Mouse (Mus musculus): Measurements from ENCODE around the gene Fbxo31. TPM values are rescaled to one million over a fixed set of nuclear protein-coding genes. Genes with fewer than 3 reads are reported as not detected.

The Fbxo31 gene
- total RNA-seq, 2 experiments from 2014 or later, result 9.5 to 28.2 TPM

GRCm38 (mm10) chr8:121590203-121591177, 11.9 kb upstream of the Fbxo31 start, which contains the start of gene Map1lc3b:
Map1lc3b (plus strand) TSS chr8:121590361.
- ATAC-seq (replicated peaks; ENCODE audit: low FRiP score, low TSS enrichment, poor library complexity, severe bottlenecking), result peak; percentile 43

GRCm38 (mm10) chr8:121589205-121589726, 10.7 kb upstream of the Fbxo31 start:
- ATAC-seq (replicated peaks; ENCODE audit: low FRiP score, low TSS enrichment, poor library complexity, severe bottlenecking), result no peak

DNA sequence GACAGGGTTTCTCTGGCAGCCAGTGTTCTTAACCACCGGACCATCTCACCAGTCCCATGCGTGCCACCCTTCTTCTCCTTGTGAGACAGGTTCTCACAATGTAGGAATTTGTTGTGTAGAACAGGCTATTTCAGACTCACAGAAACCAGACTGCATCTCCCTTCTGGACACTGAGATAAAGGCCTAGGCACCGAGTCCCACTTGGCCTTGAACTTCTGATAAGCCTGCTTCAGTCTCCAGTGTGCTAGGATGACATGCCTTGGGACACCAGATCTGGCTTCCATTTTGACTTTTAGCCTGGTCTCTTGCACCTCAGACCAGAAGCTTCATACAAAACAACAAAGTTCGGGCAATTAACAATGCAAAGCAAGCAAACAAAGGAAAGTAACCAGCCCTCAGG, 10.1 kb upstream of the Fbxo31 start:
- ATAC-seq (replicated peaks; ENCODE audit: low FRiP score, low TSS enrichment, poor library complexity, severe bottlenecking), result peak; percentile 47

- peak; percentile 95 for ATAC-seq (replicated peaks; ENCODE audit: low FRiP score, low TSS enrichment, poor library complexity, severe bottlenecking)
Measured at GRCm38 (mm10) chr8:121585159-121585825, 6.7 kb upstream of the Fbxo31 start.

DNA sequence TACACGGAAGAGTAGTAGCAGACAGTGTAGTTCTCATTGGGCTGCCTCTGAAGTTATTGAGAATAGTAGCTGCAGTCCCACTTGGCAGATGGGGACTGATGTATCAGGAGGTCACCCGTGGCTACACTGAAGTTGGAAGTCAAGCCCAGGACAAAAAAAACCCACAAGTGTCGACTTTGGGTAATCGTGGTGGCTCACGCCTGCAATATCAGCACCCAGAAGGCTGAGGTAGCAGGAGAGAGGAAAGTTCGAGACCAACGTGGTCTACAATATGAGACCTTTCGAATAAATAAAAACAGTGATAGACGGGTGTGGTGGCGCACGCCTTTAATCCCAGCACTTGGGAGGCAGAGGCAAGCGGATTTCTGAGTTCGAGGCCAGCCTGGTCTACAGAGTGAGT, 6.1 kb upstream of the Fbxo31 start:
- no peak for ATAC-seq (replicated peaks; ENCODE audit: low FRiP score, low TSS enrichment, poor library complexity, severe bottlenecking)

- no peak for ATAC-seq (replicated peaks; ENCODE audit: low FRiP score, low TSS enrichment, poor library complexity, severe bottlenecking)
Measured at GRCm38 (mm10) chr8:121583653-121584052, 5.0 kb upstream of the Fbxo31 start.

DNA sequence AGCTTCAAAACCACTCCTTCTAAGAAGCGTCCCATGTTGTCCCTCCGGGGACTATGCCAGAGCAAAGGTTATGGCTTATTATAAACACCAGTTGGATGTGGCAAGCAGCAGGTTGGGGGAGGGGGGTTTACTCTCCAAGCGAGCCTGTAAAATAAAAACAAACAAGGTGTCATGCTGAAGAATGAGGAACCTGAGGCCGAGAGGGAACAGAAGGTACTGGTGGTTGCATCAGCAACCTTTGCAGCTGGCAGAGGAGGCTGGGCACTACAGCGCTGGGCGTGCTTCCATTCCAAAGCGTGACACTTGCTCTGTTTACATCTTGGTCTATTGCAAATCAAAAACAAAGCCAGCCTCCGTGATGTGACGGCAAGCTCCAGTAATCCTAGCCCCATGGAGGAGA, 1.9 kb upstream of the Fbxo31 start:
- ATAC-seq (replicated peaks; ENCODE audit: low FRiP score, low TSS enrichment, poor library complexity, severe bottlenecking), result no peak

DNA sequence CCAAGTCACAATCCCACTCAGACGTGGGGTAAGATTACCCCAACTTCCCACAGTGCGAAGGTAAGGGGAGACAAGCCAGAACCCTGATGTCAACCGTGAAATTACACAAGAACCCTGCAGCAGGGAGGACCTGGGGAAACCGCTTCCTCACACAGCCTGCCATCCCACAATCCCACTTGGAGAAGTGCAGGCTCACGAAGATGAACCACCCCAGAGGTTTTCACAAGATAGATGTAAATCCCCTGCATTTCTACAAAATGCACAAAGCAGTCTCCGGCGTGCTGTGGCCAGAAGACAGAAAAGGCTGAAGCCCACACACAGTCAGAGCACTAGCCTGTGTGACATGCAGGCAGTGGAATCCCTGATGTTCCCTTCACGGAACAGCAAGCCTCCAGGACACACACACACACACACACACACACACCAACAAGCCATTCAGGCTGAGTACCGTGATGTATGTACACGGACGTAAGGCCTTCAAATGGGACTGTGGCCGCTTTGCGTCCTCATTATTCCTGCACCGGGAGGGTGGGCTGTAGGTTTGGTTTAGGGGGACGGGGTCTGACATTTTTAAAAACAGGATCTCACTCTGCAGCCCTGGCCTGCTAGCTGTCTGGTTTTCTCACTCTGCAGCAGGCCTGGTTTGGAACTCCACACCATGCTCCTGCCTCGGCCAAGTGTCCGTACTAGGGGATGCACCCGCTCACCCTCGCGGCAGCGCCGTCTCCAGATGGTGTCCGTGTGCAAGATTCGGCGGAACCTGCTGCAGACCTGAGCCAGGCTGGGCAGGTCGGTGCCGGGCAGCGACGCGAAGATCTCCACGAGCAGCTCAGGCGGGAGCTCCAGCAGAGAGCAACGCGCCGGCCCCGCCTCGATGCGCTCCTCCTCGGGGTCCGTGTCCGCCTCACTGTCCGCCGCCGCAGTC, 593 bp downstream of the Fbxo31 start:
- ATAC-seq (replicated peaks; ENCODE audit: low FRiP score, low TSS enrichment, poor library complexity, severe bottlenecking), result peak; percentile 27

- ATAC-seq (replicated peaks; ENCODE audit: low FRiP score, low TSS enrichment, poor library complexity, severe bottlenecking), result no peak
Measured at GRCm38 (mm10) chr8:121575661-121576060, 2.9 kb downstream of the Fbxo31 start.

- peak; percentile 88 for ATAC-seq (replicated peaks; ENCODE audit: low FRiP score, low TSS enrichment, poor library complexity, severe bottlenecking)
Measured at GRCm38 (mm10) chr8:121573275-121573674, 5.3 kb downstream of the Fbxo31 start.

DNA sequence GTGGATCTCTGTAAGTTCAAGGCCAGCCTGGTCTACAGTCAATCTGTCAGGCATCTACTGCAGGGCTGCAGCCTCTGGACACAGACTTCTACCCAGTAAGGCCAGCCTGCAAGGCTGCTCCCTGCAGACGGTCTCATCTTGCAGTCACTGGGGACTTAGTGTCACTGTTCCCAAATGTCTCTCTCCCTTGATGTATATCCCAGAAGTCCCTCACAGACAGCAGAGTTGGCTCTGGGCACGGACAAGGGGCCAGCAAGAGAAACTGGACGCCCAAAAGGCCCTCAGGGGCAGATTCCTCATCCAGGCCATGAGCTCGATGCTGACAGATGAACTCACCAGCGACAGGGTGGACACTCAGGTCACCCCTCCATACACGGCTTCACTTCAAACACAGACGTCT, 6.5 kb downstream of the Fbxo31 start:
- no peak for ATAC-seq (replicated peaks; ENCODE audit: low FRiP score, low TSS enrichment, poor library complexity, severe bottlenecking)

- ATAC-seq (replicated peaks; ENCODE audit: low FRiP score, low TSS enrichment, poor library complexity, severe bottlenecking), result no peak
Measured at GRCm38 (mm10) chr8:121570801-121571200, 7.8 kb downstream of the Fbxo31 start.

GRCm38 (mm10) chr8:121570335-121570734, 8.3 kb downstream of the Fbxo31 start:
- ATAC-seq (replicated peaks; ENCODE audit: low FRiP score, low TSS enrichment, poor library complexity, severe bottlenecking), result no peak

- ATAC-seq (replicated peaks; ENCODE audit: low FRiP score, low TSS enrichment, poor library complexity, severe bottlenecking), result no peak
Measured at GRCm38 (mm10) chr8:121568321-121568720, 10.3 kb downstream of the Fbxo31 start.

- ATAC-seq (replicated peaks; ENCODE audit: low FRiP score, low TSS enrichment, poor library complexity, severe bottlenecking), result no peak
Measured at GRCm38 (mm10) chr8:121563701-121564100, 14.9 kb downstream of the Fbxo31 start.

GRCm38 (mm10) chr8:121562941-121563351, 15.7 kb downstream of the Fbxo31 start:
- no peak for ATAC-seq (replicated peaks; ENCODE audit: low FRiP score, low TSS enrichment, poor library complexity, severe bottlenecking)

GRCm38 (mm10) chr8:121561636-121562345, 16.8 kb downstream of the Fbxo31 start:
- no peak for ATAC-seq (replicated peaks; ENCODE audit: low FRiP score, low TSS enrichment, poor library complexity, severe bottlenecking)

GRCm38 (mm10) chr8:121560432-121561100, 18.0 kb downstream of the Fbxo31 start:
- ATAC-seq (replicated peaks; ENCODE audit: low FRiP score, low TSS enrichment, poor library complexity, severe bottlenecking), result no peak
